Mouse (Mus musculus): ENCODE measurements around the gene Gm3250.
"Not testable (repeated sequence)": the region's sequence is repeated elsewhere in the genome, so short reads cannot be mapped to it uniquely, and the experiment has no call there.

Gm3250 gene

GRCm38 (mm10) chr10:77782442-77782841, at the start of gene Gm3250:
Gene Gm3250, minus strand, starts transcription at chr10:77782542.
- not testable (repeated sequence) for DNase-seq (ENCODE audit: low read depth, low spot score)

DNA sequence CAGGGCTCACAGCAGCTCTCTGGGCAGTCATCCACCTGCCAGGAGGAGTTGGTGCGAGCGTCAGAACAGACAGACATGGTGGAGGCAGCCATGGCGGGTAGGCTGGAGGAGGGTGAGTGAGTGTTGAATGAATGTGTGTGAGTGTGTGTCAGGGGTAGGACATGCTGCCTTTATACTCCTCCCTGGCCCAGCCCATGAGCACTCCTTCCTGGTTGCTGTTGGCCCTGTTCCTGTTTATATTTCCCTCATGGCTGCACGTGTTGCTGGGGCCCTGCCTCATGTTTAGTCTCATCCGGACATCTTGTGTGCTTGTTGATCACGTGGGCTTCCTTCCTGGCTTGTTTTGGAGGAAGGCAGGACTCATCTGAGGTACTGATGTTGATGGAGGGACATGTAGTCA, 44.6 kb upstream of the Gm3250 start, which contains the start of gene Krtap10-4:
Gene Krtap10-4, minus strand, starts transcription at position 145 of the 400 bp plus-strand sequence.
- DNase-seq (ENCODE audit: low read depth, low spot score) = no peak

- no peak for DNase-seq (ENCODE audit: low read depth, low spot score)
Measured at GRCm38 (mm10) chr10:77819203-77819602, 36.9 kb upstream of the Gm3250 start.

DNA sequence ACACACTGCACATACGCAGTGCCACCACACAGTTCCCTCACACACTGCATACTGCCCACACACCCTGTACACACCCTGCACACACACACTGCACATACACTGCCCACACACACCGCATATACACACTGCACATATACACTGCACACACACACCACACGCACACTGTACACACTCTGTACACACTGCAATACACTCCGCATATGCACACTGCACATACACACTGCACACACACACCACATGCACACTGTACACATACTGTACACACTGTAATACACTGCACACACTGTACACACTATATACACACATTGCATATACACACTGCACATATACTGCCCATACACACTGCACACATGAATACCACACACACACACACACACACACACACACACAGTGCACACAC, 36.2 kb upstream of the Gm3250 start:
- no peak for DNase-seq (ENCODE audit: low read depth, low spot score)

DNA sequence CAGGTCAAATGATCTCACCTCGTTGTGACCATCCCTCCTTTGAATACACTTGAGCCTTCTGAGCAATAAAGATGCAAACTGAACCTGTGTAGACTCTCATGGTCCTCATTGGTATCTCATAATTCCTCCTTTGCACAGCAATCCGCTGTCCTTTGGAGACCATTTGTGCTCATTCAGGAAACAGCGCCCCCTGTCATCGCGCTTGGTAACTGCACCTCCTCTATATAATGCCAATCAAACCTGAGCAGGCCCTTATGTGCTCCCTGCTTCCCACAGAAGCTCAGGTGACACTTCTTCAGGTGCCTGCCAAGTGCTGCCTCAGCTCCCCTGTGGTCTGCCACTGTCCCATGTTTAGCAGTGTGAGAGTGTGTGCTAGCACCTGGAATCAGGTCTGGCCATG, 33.2 kb upstream of the Gm3250 start:
- DNase-seq (ENCODE audit: low read depth, low spot score) = no peak

DNA sequence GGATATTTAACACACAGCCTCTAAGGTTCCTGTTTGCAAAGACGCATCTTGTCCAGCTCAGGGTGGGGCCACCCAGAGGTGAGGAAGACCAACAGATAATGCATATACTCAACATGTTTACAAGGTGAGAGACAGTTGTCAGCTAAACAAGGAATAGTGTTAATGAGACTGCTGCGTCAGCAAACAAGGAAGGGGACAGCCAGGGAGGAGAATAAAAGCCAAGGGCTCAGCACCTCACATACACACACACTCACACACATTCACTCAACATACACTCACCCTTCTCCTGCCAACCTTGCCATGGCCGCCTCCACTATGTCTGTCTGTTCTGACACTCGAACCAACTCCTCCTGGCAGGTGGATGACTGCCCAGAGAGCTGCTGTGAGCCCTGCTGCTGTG, 32.0 kb upstream of the Gm3250 start, which contains the start of gene Gm2696:
Gene Gm2696, plus strand, starts transcription at position 301 of the 400 bp plus-strand sequence.
- DNase-seq (ENCODE audit: low read depth, low spot score) = no peak

DNA sequence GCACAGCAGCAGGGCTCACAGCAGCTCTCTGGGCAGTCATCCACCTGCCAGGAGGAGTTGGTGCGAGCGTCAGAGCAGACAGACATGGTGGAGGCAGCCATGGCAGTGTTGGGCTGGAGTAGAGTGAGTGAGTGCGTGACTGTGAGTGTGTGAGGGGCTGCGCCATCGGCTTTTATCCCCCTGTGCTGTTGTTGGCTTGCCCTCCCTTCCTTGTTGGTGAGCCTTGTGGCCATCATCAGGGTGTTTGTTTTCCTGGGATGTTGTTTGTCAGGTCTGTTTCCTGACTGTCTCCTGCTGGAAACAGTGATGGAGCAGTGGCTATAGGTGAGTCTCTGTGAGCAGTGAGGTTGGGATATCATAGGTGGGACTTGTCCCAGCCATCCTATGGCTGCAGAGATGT, 29.4 kb upstream of the Gm3250 start, which contains the start of gene Gm9507:
Gene Gm9507, minus strand, starts transcription at position 101 of the 400 bp plus-strand sequence.
- no peak for DNase-seq (ENCODE audit: low read depth, low spot score)

- DNase-seq (ENCODE audit: low read depth, low spot score) = no peak
Measured at GRCm38 (mm10) chr10:77804095-77804494, 21.8 kb upstream of the Gm3250 start.

GRCm38 (mm10) chr10:77798921-77799508, 16.7 kb upstream of the Gm3250 start, which contains the start of gene Gm19668:
Gene Gm19668, minus strand, starts transcription at chr10:77799133.
- no peak for DNase-seq (ENCODE audit: low read depth, low spot score)

DNA sequence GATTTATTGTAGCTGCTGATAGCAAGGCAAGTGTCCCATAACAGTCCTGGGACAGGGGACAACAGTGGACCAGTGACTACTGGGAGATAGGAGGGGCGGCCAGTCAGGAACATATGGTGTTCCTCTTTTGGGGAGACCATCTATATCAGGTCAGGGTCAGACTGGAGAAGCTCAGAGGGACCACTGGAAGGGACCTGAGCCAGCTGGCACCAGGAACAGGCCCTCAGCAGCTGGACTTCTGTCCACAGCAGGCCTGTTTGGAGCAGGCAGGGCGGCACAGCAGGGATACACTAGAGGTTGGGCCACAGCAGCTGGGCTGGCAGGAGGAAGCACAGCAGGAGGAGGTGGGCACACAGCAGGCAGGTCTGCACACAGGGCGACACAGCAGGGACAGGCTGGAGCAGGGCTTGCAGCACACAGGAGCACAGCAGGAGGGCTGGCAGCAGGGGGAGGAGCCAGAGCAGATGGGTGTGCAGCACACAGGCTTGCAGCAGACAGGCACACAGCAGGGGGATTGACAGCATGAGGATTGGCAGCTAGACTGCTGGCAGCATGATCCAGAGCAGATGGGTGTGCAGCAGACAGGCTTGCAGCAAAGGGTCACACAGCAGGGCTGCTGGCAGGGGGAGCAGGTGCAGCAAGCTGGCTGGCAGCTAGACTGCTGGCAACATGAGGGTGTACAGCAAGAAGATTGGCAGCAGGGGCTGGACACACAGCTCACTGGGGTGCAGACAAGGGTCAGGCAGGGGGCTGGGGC, 16.0 kb upstream of the Gm3250 start:
- not testable (repeated sequence) for DNase-seq (ENCODE audit: low read depth, low spot score)

DNA sequence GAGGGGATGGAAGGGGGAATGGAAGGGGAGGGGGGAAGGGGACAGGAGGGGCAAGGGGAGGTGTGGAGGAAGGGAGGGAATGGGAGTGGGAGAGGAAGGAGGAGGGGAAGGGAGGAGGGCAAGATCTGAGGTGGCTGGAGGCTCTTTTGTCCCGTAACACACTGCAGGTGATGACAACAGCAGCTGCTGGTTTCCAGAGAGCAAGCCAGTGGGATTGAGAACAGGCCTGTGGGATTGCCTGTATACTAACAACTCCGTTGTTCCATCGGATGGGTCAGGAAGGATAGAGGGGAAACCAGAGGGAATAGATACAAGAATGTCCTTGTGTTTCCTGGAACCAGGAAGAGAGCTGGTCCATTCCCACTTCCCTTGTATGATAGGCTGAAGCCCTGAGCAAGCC, 15.3 kb upstream of the Gm3250 start:
- DNase-seq (ENCODE audit: low read depth, low spot score) = no peak

GRCm38 (mm10) chr10:77794976-77795375, 12.6 kb upstream of the Gm3250 start, which contains the start of gene Gm9639:
Gene Gm9639, minus strand, starts transcription at chr10:77795076.
- DNase-seq (ENCODE audit: low read depth, low spot score) = no peak

DNA sequence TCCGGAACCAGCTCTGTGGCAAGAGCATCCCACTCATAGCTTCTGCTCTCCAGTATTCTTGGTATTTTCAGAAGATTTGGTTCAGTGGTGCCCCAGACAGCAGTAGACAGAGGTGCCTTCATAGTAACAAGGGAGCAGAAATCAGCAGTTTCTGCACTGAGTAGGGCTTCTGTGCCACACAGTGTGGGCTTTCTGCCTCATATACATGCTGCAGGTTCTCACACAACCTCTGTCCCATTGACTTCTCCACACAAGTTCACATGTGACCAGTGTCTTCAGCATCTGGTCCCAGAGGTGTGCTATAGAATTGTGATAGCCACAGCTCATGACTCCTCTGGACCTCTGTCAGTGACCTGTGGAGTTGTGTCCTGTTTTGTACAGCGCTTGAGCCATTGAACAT, 6.3 kb upstream of the Gm3250 start:
- no peak for DNase-seq (ENCODE audit: low read depth, low spot score)

- not testable (repeated sequence) for DNase-seq (ENCODE audit: low read depth, low spot score)
Measured at GRCm38 (mm10) chr10:77787876-77788275, 5.5 kb upstream of the Gm3250 start, which contains the start of gene Gm7137. Gene Gm7137, minus strand, starts transcription at chr10:77788200.

DNA sequence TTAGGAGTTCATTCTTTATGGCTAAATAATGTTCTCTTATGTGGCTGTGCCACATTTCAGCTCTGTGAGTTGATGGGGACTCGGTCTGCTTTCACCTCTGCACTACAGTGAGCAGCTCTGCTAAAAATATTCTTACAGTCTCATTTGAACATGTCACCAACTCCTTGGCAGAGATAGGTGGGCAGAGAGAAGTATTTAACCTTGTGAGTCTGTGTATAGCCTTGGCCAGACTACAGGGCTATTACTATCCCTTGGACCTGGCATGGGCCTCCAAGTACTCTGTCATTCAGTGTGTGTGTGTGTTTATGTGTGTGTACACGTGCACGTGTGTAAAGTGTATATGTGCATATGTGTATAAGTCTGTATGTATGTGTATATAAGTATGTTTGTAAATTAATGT, 1.1 kb upstream of the Gm3250 start:
- DNase-seq (ENCODE audit: low read depth, low spot score) = not testable (repeated sequence)

- DNase-seq (ENCODE audit: low read depth, low spot score) = not testable (repeated sequence)
Measured at GRCm38 (mm10) chr10:77776844-77777243, 5.5 kb downstream of the Gm3250 start, which contains the start of gene Gm7138. Gene Gm7138, minus strand, starts transcription at chr10:77776944.

GRCm38 (mm10) chr10:77772142-77772541, 10.2 kb downstream of the Gm3250 start:
- not testable (repeated sequence) for DNase-seq (ENCODE audit: low read depth, low spot score)

DNA sequence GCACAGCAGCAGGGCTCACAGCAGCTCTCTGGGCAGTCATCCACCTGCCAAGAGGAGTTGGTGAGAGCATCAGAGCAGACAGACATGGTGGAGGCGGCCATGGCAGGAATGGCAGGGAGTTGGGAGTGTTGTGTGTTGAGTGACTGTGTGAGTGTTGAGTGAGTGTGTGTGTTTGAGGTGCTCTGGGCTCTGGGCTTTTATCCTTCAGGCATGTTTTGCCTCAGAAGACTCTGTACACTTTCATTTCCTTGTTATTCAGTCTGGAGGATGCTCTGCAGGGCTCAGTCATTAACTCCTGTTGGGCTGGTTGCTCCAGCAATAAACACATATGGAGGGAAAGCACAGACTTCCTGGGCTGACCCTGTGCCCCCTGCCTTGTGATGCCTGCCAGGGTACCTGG, 11.1 kb downstream of the Gm3250 start, which contains the start of gene Gm3238:
Gene Gm3238, minus strand, starts transcription at position 101 of the 400 bp plus-strand sequence.
- DNase-seq (ENCODE audit: low read depth, low spot score) = not testable (repeated sequence)

GRCm38 (mm10) chr10:77769727-77770126, 12.6 kb downstream of the Gm3250 start:
- no peak for DNase-seq (ENCODE audit: low read depth, low spot score)

DNA sequence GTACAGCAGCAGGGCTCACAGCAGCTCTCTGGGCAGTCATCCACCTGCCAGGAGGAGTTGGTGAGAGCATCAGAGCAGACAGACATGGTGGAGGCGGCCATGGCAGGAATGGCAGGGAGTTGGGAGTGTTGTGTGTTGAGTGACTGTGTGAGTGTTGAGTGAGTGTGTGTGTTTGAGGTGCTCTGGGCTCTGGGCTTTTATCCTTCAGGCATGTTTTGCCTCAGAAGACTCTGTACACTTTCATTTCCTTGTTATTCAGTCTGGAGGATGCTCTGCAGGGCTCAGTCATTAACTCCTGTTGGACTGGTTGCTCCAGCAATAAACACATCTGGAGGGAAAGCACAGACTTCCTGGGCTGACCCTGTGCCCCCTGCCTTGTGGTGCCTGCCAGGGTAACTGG, 22.8 kb downstream of the Gm3250 start, which contains the start of gene Gm3233:
Gene Gm3233, minus strand, starts transcription at position 101 of the 400 bp plus-strand sequence.
- DNase-seq (ENCODE audit: low read depth, low spot score) = not testable (repeated sequence)

DNA sequence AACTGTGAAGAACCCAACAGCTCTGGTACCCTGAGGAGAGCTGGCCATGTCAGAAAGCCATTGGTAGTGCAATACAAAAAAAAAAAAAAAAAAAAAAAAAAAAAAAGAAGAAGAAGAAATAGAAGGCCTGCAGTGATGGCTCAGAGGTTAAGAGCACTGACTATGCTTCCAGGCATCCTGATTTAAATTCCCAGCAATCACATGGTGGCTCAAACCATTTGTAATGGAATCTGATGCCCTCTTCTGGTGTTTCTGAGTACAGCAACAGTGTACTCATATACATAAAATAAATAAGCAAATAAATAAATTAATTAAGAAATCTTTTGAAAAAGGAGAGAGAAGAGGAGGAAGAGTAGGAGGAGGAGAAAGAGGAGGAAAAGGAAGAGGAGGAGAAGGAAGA, 28.9 kb downstream of the Gm3250 start:
- DNase-seq (ENCODE audit: low read depth, low spot score) = no peak

DNA sequence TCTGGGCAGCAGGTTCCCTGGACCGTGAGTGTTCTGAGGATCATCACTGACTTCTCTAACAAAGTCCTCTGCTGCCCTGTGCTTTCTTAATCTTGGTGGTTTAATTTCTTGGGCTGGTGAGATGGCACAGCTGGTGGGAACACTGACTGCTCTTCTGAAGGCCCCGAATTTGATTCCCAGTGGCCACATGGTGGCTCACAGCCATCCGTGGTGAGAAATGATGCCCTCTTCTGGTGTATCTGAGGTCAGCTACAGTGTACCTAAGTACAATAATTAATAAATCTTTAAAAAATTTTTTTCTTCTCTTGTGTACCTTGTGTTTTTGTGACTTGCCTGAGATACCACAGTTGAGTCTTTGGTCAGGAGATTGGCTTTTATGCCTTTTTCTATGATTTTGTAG, 30.0 kb downstream of the Gm3250 start:
- not testable (repeated sequence) for DNase-seq (ENCODE audit: low read depth, low spot score)

All from brain, embryonic 18.5 days (tissue).